Mouse (Mus musculus): ENCODE results near the gene Sarm1. TPM values are rescaled to one million over a fixed set of nuclear protein-coding genes. Genes with fewer than 3 reads are reported as not detected.

The Sarm1 gene
- total RNA-seq, 2 experiments from 2014 or later, result 39.2 to 45.4 TPM

- no peak for TF ChIP-seq CTCF (conservative IDR thresholded peaks at IDR 0.05)
- Histone ChIP-seq H3K4me3 (no peak overlapping the region), H3K27ac (no peak overlapping the region)
- no peak for DNase-seq (ENCODE audit: low spot score in 2 of 2)
Observed at GRCm38 (mm10) chr11:78443115-78443514, 54.4 kb downstream of the Sarm1 start.

GRCm38 (mm10) chr11:78438399-78438930 lies 59.1 kb downstream of the Sarm1 start:
- no peak for TF ChIP-seq CTCF (conservative IDR thresholded peaks at IDR 0.05)
- DNase-seq (ENCODE audit: low spot score in 2 of 2), result no peak
- Histone ChIP-seq H3K4me3 (no peak overlapping the region), H3K27ac (no peak overlapping the region)

GRCm38 (mm10) chr11:78437182-78437581 lies 60.4 kb downstream of the Sarm1 start:
- Histone ChIP-seq H3K4me3 (no peak overlapping the region), H3K27ac (no peak overlapping the region)
- DNase-seq (ENCODE audit: low spot score in 2 of 2), result no peak
- no peak for TF ChIP-seq CTCF (conservative IDR thresholded peaks at IDR 0.05)

- H3K27ac ChIP-seq, result no peak overlapping the region
Observed at GRCm38 (mm10) chr11:78435776-78436349, 61.7 kb downstream of the Sarm1 start.

GRCm38 (mm10) chr11:78434052-78434451 lies 63.5 kb downstream of the Sarm1 start:
- H3K4me3 ChIP-seq, result no peak overlapping the region
- no peak overlapping the region for H3K27ac ChIP-seq
- TF ChIP-seq CTCF (conservative IDR thresholded peaks at IDR 0.05), result no peak
- DNase-seq (ENCODE audit: low spot score in 2 of 2), result no peak

More at GRCm38 (mm10) chr11:78435776-78436349, 61.7 kb downstream of the Sarm1 start:
- no peak for DNase-seq (ENCODE audit: low spot score in 2 of 2)
- no peak overlapping the region for H3K4me3 ChIP-seq
- TF ChIP-seq CTCF (conservative IDR thresholded peaks at IDR 0.05), result peak; percentile 76

- TF ChIP-seq CTCF (conservative IDR thresholded peaks at IDR 0.05), result no peak
- DNase-seq (ENCODE audit: low spot score in 2 of 2), result no peak
- Histone ChIP-seq H3K4me3 (no peak overlapping the region), H3K27ac (no peak overlapping the region)
Observed at GRCm38 (mm10) chr11:78431176-78431575, 66.4 kb downstream of the Sarm1 start.

- H3K27ac ChIP-seq, result no peak overlapping the region
- DNase-seq (ENCODE audit: low spot score in 2 of 2), result no peak
- no peak overlapping the region for H3K4me3 ChIP-seq
- TF ChIP-seq CTCF (conservative IDR thresholded peaks at IDR 0.05), result no peak
Observed at GRCm38 (mm10) chr11:78430195-78430878, 67.2 kb downstream of the Sarm1 start.

- 0 out of 2 replicates have a peak, but pooled peaks have one; percentile 8 for TF ChIP-seq CTCF (conservative IDR thresholded peaks at IDR 0.05)
- no peak overlapping the region for H3K27ac ChIP-seq
- no peak overlapping the region for H3K4me3 ChIP-seq
- DNase-seq (ENCODE audit: low spot score in 2 of 2), result no peak
Observed at GRCm38 (mm10) chr11:78428309-78428708, 69.2 kb downstream of the Sarm1 start.

- no peak for TF ChIP-seq CTCF (conservative IDR thresholded peaks at IDR 0.05)
- Histone ChIP-seq H3K27ac (no peak overlapping the region), H3K4me3 (no peak overlapping the region)
- DNase-seq (ENCODE audit: low spot score in 2 of 2), result no peak
Observed at GRCm38 (mm10) chr11:78427655-78428054, 69.9 kb downstream of the Sarm1 start.

GRCm38 (mm10) chr11:78425572-78425971 lies 72.0 kb downstream of the Sarm1 start:
- Histone ChIP-seq H3K4me3 (no peak overlapping the region), H3K27ac (no peak overlapping the region)
- no peak for TF ChIP-seq CTCF (conservative IDR thresholded peaks at IDR 0.05)
- no peak for DNase-seq (ENCODE audit: low spot score in 2 of 2)

- H3K4me3 ChIP-seq, result no peak overlapping the region
- H3K27ac ChIP-seq, result 0 out of 2 replicates have a peak overlapping the region, but pooled peaks have one; percentile 7
- no peak for TF ChIP-seq CTCF (conservative IDR thresholded peaks at IDR 0.05)
- peak in 1 of 2 experiments; percentile 9 for DNase-seq (ENCODE audit: low spot score in 2 of 2)
Observed at GRCm38 (mm10) chr11:78424352-78424751, 73.2 kb downstream of the Sarm1 start.

Other genes starting within 250 kb of the Sarm1 start
- 100 to 1,000 TPM; 192 to 198 TPM for gene 2610507B11Rik, start 236.0 kb downstream of the Sarm1 start, total RNA-seq (2021)
- gene BC030499, start 206.9 kb downstream of the Sarm1 start, total RNA-seq (2021), result 10 to 100 TPM in 1 of 2 experiments, 1 to 10 TPM in 1; 5.6 to 12.2 TPM
- 1 to 10 TPM; 8.3 to 8.5 TPM for gene Spag5, start 196.2 kb downstream of the Sarm1 start, total RNA-seq (2021)
- 100 to 1,000 TPM; 853 to 900 TPM for gene Aldoc, start 174.8 kb downstream of the Sarm1 start, total RNA-seq (2021)
- gene Pigs, start 169.3 kb downstream of the Sarm1 start, total RNA-seq (2021), result 10 to 100 TPM; 58.2 to 59.9 TPM
- gene Unc119, start 154.3 kb downstream of the Sarm1 start, total RNA-seq (2021), result 10 to 100 TPM; 27.8 to 33.9 TPM
- gene Foxn1, start 111.2 kb downstream of the Sarm1 start, total RNA-seq (2021), result not detected
- gene Slc13a2, start 75.5 kb downstream of the Sarm1 start, total RNA-seq (2021), result not detected
- gene Slc46a1, start 32.1 kb downstream of the Sarm1 start, total RNA-seq (2021), result 10 to 100 TPM; 11.7 to 12.3 TPM
- gene Vtn, start 1.3 kb upstream of the Sarm1 start, total RNA-seq (2021), result 10 to 100 TPM; 59.6 to 69.2 TPM
- 1 to 10 TPM; 4.5 to 4.7 TPM for gene Sebox, start 5.7 kb upstream of the Sarm1 start, total RNA-seq (2021)
- 10 to 100 TPM; 44.2 to 45.7 TPM for gene Tmem199, start 14.4 kb upstream of the Sarm1 start, total RNA-seq (2021)
- 100 to 1,000 TPM; 121 to 122 TPM for gene Poldip2, start 14.4 kb upstream of the Sarm1 start, total RNA-seq (2021)
- gene Tnfaip1, start 38.6 kb upstream of the Sarm1 start, total RNA-seq (2021), result 10 to 100 TPM; 29.9 to 31.3 TPM
- 10 to 100 TPM; 77.7 to 80.2 TPM for gene Ift20, start 38.6 kb upstream of the Sarm1 start, total RNA-seq (2021)
- 10 to 100 TPM; 10.6 to 12.2 TPM for gene Tmem97, start 53.0 kb upstream of the Sarm1 start, total RNA-seq (2021)
- gene Nlk, start 199.6 kb upstream of the Sarm1 start, total RNA-seq (2021), result 10 to 100 TPM; 39.3 to 43.0 TPM